Mouse (Mus musculus) MEL (cell line): ENCODE measurements around the gene Fndc3b.

Experiments used
- CTCF ChIP-seq, 3 experiments: IDR thresholded peaks in 2 of 3; conservative IDR thresholded peaks in 1 of 3; 2 replicates each; pipeline ENCODE4 v1.5.1; 2011 to 2012; ENCODE audit warnings: low read length in 3 of 3, low read depth in 2 of 3, mild to moderate bottlenecking in 2 of 3, improper control_type of control experiment in 1 of 3, inconsistent platforms in 1 of 3, mixed read lengths in 1 of 3, moderate library complexity in 1 of 3; ENCODE audit not compliant: control insufficient read depth in 1 of 3, insufficient read depth in 1 of 3, poor library complexity in 1 of 3, severe bottlenecking in 1 of 3
- MAZ ChIP-seq: IDR thresholded peaks from 2 replicates; pipeline ENCODE4 v1.6.1; 2012; ENCODE audit warnings: low read depth, mild to moderate bottlenecking, inconsistent platforms, low read length, improper control_type of control experiment

DNA sequence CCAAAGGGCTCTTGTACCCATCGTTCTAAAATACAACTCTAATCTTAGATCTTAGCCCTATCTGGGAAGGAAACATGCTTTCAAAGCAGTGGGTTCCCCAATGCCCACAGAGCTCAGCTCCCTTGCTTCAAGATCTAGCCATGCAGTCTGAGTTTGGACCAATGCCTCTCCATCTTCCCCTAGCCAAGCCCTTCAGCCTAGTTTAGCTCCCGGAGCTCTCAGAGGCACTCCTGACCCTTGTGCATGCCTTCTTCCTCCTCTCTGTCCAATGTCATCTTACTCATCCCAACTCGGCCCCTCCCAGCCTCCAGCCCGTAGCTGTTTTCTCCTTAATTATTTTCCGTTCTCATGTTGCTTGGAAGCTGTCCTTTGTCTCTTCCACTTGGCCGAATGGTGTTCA lies 1.3 kb upstream of the Fndc3b start:
- no peak for TF ChIP-seq MAZ
- no peak for TF ChIP-seq CTCF (IDR thresholded peaks at IDR 0.05 in 2 of 3, conservative IDR thresholded peaks at IDR 0.05 in 1 of 3; ENCODE audit: control insufficient read depth in 1 of 3, insufficient read depth in 1 of 3, low read depth in 2 of 3, low read length in 3 of 3, poor library complexity in 1 of 3, severe bottlenecking in 1 of 3)
